Mouse (Mus musculus) kidney, embryonic 14.5 days (tissue): ENCODE results near the gene Krt17. TPM values are rescaled to one million over a fixed set of nuclear protein-coding genes. Genes with fewer than 3 reads are reported as not detected.

ENCODE experiments used
- ATAC-seq: fragments of 200-750 bp; cut with Nextera tagmentation; 2 replicates; pipeline ENCODE4 v1.8.0; 2017; ENCODE audit warnings: moderate number of reproducible peaks, mild to moderate bottlenecking, moderate TSS enrichment, moderate library complexity; ENCODE audit not compliant: low FRiP score, low TSS enrichment
- H3K27ac ChIP-seq: fragments of 300-500 bp; sonication (generic); 2 replicates; pipeline ENCODE4 v1.5.1; 2014; ENCODE audit warnings: low read depth, mild to moderate bottlenecking, low read length, moderate library complexity, mixed read lengths
- H3K27me3 ChIP-seq: fragments of 300-500 bp; sonication (generic); 2 replicates; pipeline ENCODE4 v1.6.1; 2014; ENCODE audit warnings: mild to moderate bottlenecking, low read length; ENCODE audit not compliant: control insufficient read depth, insufficient read depth
- H3K36me3 ChIP-seq: fragments of 300-500 bp; sonication (generic); 2 replicates; pipeline ENCODE4 v1.6.1; 2014; ENCODE audit warnings: low read length, mixed read lengths; ENCODE audit not compliant: control insufficient read depth, insufficient read depth
- H3K4me1 ChIP-seq: fragments of 300-500 bp; sonication (generic); 2 replicates; pipeline ENCODE4 v1.6.1; 2014; ENCODE audit warnings: low read length, mixed read lengths; ENCODE audit not compliant: control insufficient read depth, insufficient read depth
- H3K4me2 ChIP-seq: fragments of 300-500 bp; sonication (generic); replicated peaks from 2 replicates; pipeline ENCODE4 v1.6.1; 2014; ENCODE audit warnings: low read depth, mild to moderate bottlenecking, low read length
- H3K4me3 ChIP-seq: fragments of 300-500 bp; sonication (generic); 2 replicates; pipeline ENCODE4 v1.5.1; 2014; ENCODE audit warnings: mild to moderate bottlenecking, low read length
- H3K9ac ChIP-seq: fragments of 300-500 bp; sonication (generic); 2 replicates; pipeline ENCODE4 v1.6.1; 2014; ENCODE audit warnings: low read depth, mild to moderate bottlenecking, low read length, moderate library complexity
- H3K9me3 ChIP-seq: fragments of 300-500 bp; sonication (generic); 2 replicates; pipeline ENCODE4 v1.6.1; 2016; ENCODE audit warnings: low read length; ENCODE audit not compliant: control insufficient read depth
- WGBS: fragments of 180-500 bp; shearing (Covaris S2); extraction: QIAGEN DNeasy Blood & Tissue Kit; methylation state at CpG from one replicate; pipeline ENCODE4 v1.1.7; 2014; 5-methylcytosine and 5-hydroxymethylcytosine counted together
- polyA plus RNA-seq: library from polyadenylated mRNA; unstranded; fragments of >200 nt; fragmentation: Nextera tagmentation; extraction: Ambion mirVana; gene quantifications from 2 replicates; pipeline ENCODE4 v1.2.1, GENCODE M21; 2014

The Krt17 gene
- polyA plus RNA-seq, 1 experiment from 2014 or later = 0.14 TPM

- no peak for ATAC-seq
- H3K27me3 ChIP-seq = no peaks in the 10 kb centered on the region
- H3K9me3 ChIP-seq = no peaks in the 10 kb centered on the region
- no peak overlapping the region for H3K27ac ChIP-seq
- H3K4me2 ChIP-seq = no peak overlapping the region
- no peaks in the 10 kb centered on the region for H3K4me1 ChIP-seq
- H3K4me3 ChIP-seq = no peak overlapping the region
- 63% methylated on average over 7 of the region's 7 CpGs for WGBS
- H3K36me3 ChIP-seq = no peaks in the 10 kb centered on the region
- no peak overlapping the region for H3K9ac ChIP-seq
Measured at GRCm38 (mm10) chr11:100274719-100275118, 13.9 kb upstream of the Krt17 start.

GRCm38 (mm10) chr11:100271878-100272277 lies 11.0 kb upstream of the Krt17 start:
- Histone ChIP-seq H3K27ac (no peak overlapping the region), H3K4me1 (no peaks in the 10 kb centered on the region), H3K9me3 (no peaks in the 10 kb centered on the region), H3K36me3 (no peaks in the 10 kb centered on the region), H3K9ac (no peak overlapping the region), H3K4me2 (no peak overlapping the region), H3K4me3 (no peak overlapping the region), H3K27me3 (no peaks in the 10 kb centered on the region; the same call in 1 of the 2 replicates)
- WGBS = 100% methylated on average over 1 of the region's 1 CpGs
- ATAC-seq = no peak

GRCm38 (mm10) chr11:100269821-100270332 lies 9.0 kb upstream of the Krt17 start, which contains the start of gene Krt42:
Krt42 (minus strand) TSS chr11:100269871.
- Histone ChIP-seq H3K27me3 (no peaks in the 10 kb centered on the region; the same call in 1 of the 2 replicates), H3K4me1 (no peaks in the 10 kb centered on the region), H3K4me2 (no peak within 1 kb of the TSS), H3K36me3 (no peaks in the 10 kb centered on the region), H3K4me3 (no peak within 1 kb of the TSS), H3K9me3 (no peaks in the 10 kb centered on the region), H3K27ac (no peak within 1 kb of the TSS), H3K9ac (no peak within 1 kb of the TSS)
- 85% methylated on average over 7 of the region's 7 CpGs for WGBS
- no peak for ATAC-seq

GRCm38 (mm10) chr11:100262058-100262980 lies 1.5 kb upstream of the Krt17 start:
- Histone ChIP-seq H3K4me1 (no peaks in the 10 kb centered on the region), H3K4me3 (no peak overlapping the region), H3K27me3 (no peaks in the 10 kb centered on the region), H3K9ac (no peak overlapping the region), H3K27ac (no peak overlapping the region), H3K36me3 (no peaks in the 10 kb centered on the region), H3K4me2 (no peak overlapping the region), H3K9me3 (no peaks in the 10 kb centered on the region)
- ATAC-seq = no peak
- WGBS = 26% methylated on average over 13 of the region's 13 CpGs

GRCm38 (mm10) chr11:100261235-100261605 lies 391 bp upstream of the Krt17 start:
- no peaks in the 10 kb centered on the region for H3K4me1 ChIP-seq
- H3K9ac ChIP-seq = no peak overlapping the region
- no peaks in the 10 kb centered on the region for H3K27me3 ChIP-seq
- H3K4me2 ChIP-seq = no peak overlapping the region
- no peak overlapping the region for H3K27ac ChIP-seq
- no peak overlapping the region for H3K4me3 ChIP-seq
- 86% methylated on average over 9 of the region's 9 CpGs for WGBS
- no peak for ATAC-seq
- H3K36me3 ChIP-seq = no peaks in the 10 kb centered on the region
- H3K9me3 ChIP-seq = no peaks in the 10 kb centered on the region

GRCm38 (mm10) chr11:100259079-100259478 lies 1.8 kb downstream of the Krt17 start:
- ATAC-seq = no peak
- H3K4me3 ChIP-seq = no peak overlapping the region
- H3K4me1 ChIP-seq = no peaks in the 10 kb centered on the region
- H3K36me3 ChIP-seq = no peaks in the 10 kb centered on the region
- 89% methylated on average over 9 of the region's 9 CpGs for WGBS
- no peaks in the 10 kb centered on the region for H3K27me3 ChIP-seq
- no peak overlapping the region for H3K4me2 ChIP-seq
- no peaks in the 10 kb centered on the region for H3K9me3 ChIP-seq
- no peak overlapping the region for H3K27ac ChIP-seq
- H3K9ac ChIP-seq = no peak overlapping the region

GRCm38 (mm10) chr11:100257967-100258366 lies 2.9 kb downstream of the Krt17 start:
- H3K4me1 ChIP-seq = no peaks in the 10 kb centered on the region
- no peaks in the 10 kb centered on the region for H3K9me3 ChIP-seq
- no peaks in the 10 kb centered on the region for H3K27me3 ChIP-seq
- ATAC-seq = no peak
- 67% methylated on average over 1 of the region's 1 CpGs for WGBS
- H3K4me3 ChIP-seq = no peak overlapping the region
- H3K27ac ChIP-seq = no peak overlapping the region
- no peak overlapping the region for H3K9ac ChIP-seq
- H3K4me2 ChIP-seq = no peak overlapping the region
- no peaks in the 10 kb centered on the region for H3K36me3 ChIP-seq

- no peaks in the 10 kb centered on the region for H3K9me3 ChIP-seq
- no peak overlapping the region for H3K4me2 ChIP-seq
- no peak overlapping the region for H3K27ac ChIP-seq
- no peaks in the 10 kb centered on the region for H3K36me3 ChIP-seq
- 92% methylated on average over 6 of the region's 6 CpGs for WGBS
- no peaks in the 10 kb centered on the region for H3K27me3 ChIP-seq
- H3K9ac ChIP-seq = no peak overlapping the region
- ATAC-seq = no peak
- no peak overlapping the region for H3K4me3 ChIP-seq
- H3K4me1 ChIP-seq = no peaks in the 10 kb centered on the region
Measured at GRCm38 (mm10) chr11:100255514-100255913, 5.3 kb downstream of the Krt17 start.

- 52% methylated on average over 5 of the region's 5 CpGs for WGBS
- H3K4me3 ChIP-seq = no peak overlapping the region
- no peaks in the 10 kb centered on the region for H3K27me3 ChIP-seq
- no peaks in the 10 kb centered on the region for H3K36me3 ChIP-seq
- no peaks in the 10 kb centered on the region for H3K9me3 ChIP-seq
- no peak overlapping the region for H3K4me2 ChIP-seq
- no peak overlapping the region for H3K27ac ChIP-seq
- ATAC-seq = no peak
- H3K9ac ChIP-seq = no peak overlapping the region
- no peaks in the 10 kb centered on the region for H3K4me1 ChIP-seq
Measured at GRCm38 (mm10) chr11:100254360-100255090, 6.3 kb downstream of the Krt17 start.
